Mouse (Mus musculus) ES-Bruce4 (cell line): ENCODE data around the gene Fut4. TPM values are rescaled to one million over a fixed set of nuclear protein-coding genes. Genes with fewer than 3 reads are reported as not detected.

ENCODE experiments used
- H3K27ac ChIP-seq: 2 replicates; pipeline ENCODE4 v1.5.1; 2012; ENCODE audit warnings: low read length, inconsistent platforms; ENCODE audit not compliant: insufficient read depth
- H3K27me3 ChIP-seq: 2 replicates; pipeline ENCODE4 v1.6.1; 2012; ENCODE audit warnings: mild to moderate bottlenecking, low read length, inconsistent platforms; ENCODE audit not compliant: control insufficient read depth, poor library complexity, insufficient read depth, severe bottlenecking
- H3K36me3 ChIP-seq: 2 replicates; pipeline ENCODE4 v1.6.1; 2012; ENCODE audit warnings: inconsistent platforms, mild to moderate bottlenecking, low read length, moderate library complexity; ENCODE audit not compliant: control insufficient read depth, poor library complexity, insufficient read depth, severe bottlenecking
- H3K4me1 ChIP-seq: one replicate; pipeline ENCODE4 v1.8.1; 2011; ENCODE audit warnings: low read length; ENCODE audit not compliant: control insufficient read depth, insufficient read depth
- H3K4me3 ChIP-seq: 2 replicates; pipeline ENCODE4 v1.5.1; 2011; ENCODE audit warnings: low read depth, mild to moderate bottlenecking, low read length
- H3K9ac ChIP-seq: 2 replicates; pipeline ENCODE4 v1.6.1; 2012; ENCODE audit warnings: low read depth, mild to moderate bottlenecking, inconsistent platforms; ENCODE audit not compliant: poor library complexity, severe bottlenecking
- H3K9me3 ChIP-seq: replicated peaks from 2 replicates; pipeline ENCODE4 v1.6.1; 2012; ENCODE audit warnings: mild to moderate bottlenecking, low read length, inconsistent platforms; ENCODE audit not compliant: control insufficient read depth, poor library complexity, insufficient read depth, severe bottlenecking
- CTCF ChIP-seq: IDR thresholded peaks from one replicate; pipeline ENCODE4 v1.8.1; 2011; ENCODE audit warnings: low read depth, low read length
- EP300 ChIP-seq: IDR thresholded peaks from 2 replicates; pipeline ENCODE4 v1.6.1; 2011; ENCODE audit warnings: low read depth, low read length; ENCODE audit not compliant: insufficient read depth
- POLR2A ChIP-seq: IDR thresholded peaks from one replicate; pipeline ENCODE4 v1.8.1; 2011; ENCODE audit warnings: low read length; ENCODE audit not compliant: insufficient read depth
- polyA plus RNA-seq: library from polyadenylated mRNA; stranded (reverse); fragments of >200 nt; gene quantifications from 2 replicates; pipeline ENCODE4 v1.2.4, GENCODE M21; 2011; ENCODE audit warnings: low read depth; ENCODE audit not compliant: missing spikeins, insufficient read depth, insufficient read length

Fut4 gene
- polyA plus RNA-seq, 1 experiment: 2.1 TPM

- H3K36me3 ChIP-seq: no peaks in the 10 kb centered on the region
- no peak overlapping the region for H3K27ac ChIP-seq
- TF ChIP-seq CTCF: no peak
- TF ChIP-seq POLR2A: no peak
- TF ChIP-seq EP300: no peak
- no peaks in the 10 kb centered on the region for H3K27me3 ChIP-seq
- H3K4me3 ChIP-seq: no peak overlapping the region
- no peak overlapping the region for H3K9ac ChIP-seq
- no peaks in the 10 kb centered on the region for H3K4me1 ChIP-seq
- no peaks in the 10 kb centered on the region for H3K9me3 ChIP-seq
These were observed 52.9 kb downstream of the Fut4 start for GRCm38 (mm10) chr9:14699288-14699640.

GRCm38 (mm10) chr9:14698582-14699287 is 53.5 kb downstream of the Fut4 start:
- no peak overlapping the region for H3K9ac ChIP-seq
- no peaks in the 10 kb centered on the region for H3K36me3 ChIP-seq
- H3K4me1 ChIP-seq: no peaks in the 10 kb centered on the region
- TF ChIP-seq CTCF (peak; percentile 82), POLR2A (no peak), EP300 (no peak)
- no peak overlapping the region for H3K4me3 ChIP-seq
- H3K27ac ChIP-seq: no peak overlapping the region
- H3K9me3 ChIP-seq: no peaks in the 10 kb centered on the region
- H3K27me3 ChIP-seq: no peaks in the 10 kb centered on the region

Other genes starting within 250 kb of the Fut4 start
- 36.0 and 40.6 TPM in 2 replicates for gene Amotl1, start 107.3 kb downstream of the Fut4 start, polyA plus RNA-seq
- not detected in 2 replicates for gene Piwil4, start 11.7 kb downstream of the Fut4 start, polyA plus RNA-seq
- gene 1700012B09Rik, start 18.6 kb upstream of the Fut4 start, polyA plus RNA-seq: not detected in 2 replicates
- gene Mre11a, start 32.3 kb upstream of the Fut4 start, polyA plus RNA-seq: 138 and 142 TPM in 2 replicates
- gene Ankrd49, start 32.5 kb upstream of the Fut4 start, polyA plus RNA-seq: 26.8 and 26.9 TPM in 2 replicates
- not detected in 2 replicates for gene Gpr83, start 107.8 kb upstream of the Fut4 start, polyA plus RNA-seq
- not detected in 2 replicates for gene Izumo1r, start 151.6 kb upstream of the Fut4 start, polyA plus RNA-seq